Mouse (Mus musculus) brown adipose tissue, adult 24 weeks (tissue): ENCODE results near the gene Eif5b. TPM values are rescaled to one million over a fixed set of nuclear protein-coding genes. Genes with fewer than 3 reads are reported as not detected.
"Not testable (repeated sequence)": the region's sequence is repeated elsewhere in the genome, so short reads cannot be mapped to it uniquely, and the experiment has no call there.

Source experiments
- H3K27ac ChIP-seq: fragments of 200-500 bp; replicated peaks from 2 replicates; pipeline ENCODE4 v1.5.1; 2012; ENCODE audit warnings: low read depth, mild to moderate bottlenecking, low read length
- H3K4me1 ChIP-seq: fragments of 200-500 bp; 2 replicates; pipeline ENCODE4 v1.6.1; 2012; ENCODE audit warnings: low read length, mixed read lengths; ENCODE audit not compliant: control insufficient read depth, insufficient read depth, insufficient read length
- H3K4me3 ChIP-seq: fragments of 200-500 bp; 2 replicates; pipeline ENCODE4 v1.5.1; 2012; ENCODE audit warnings: low read depth, mild to moderate bottlenecking, low read length, moderate library complexity; ENCODE audit not compliant: insufficient read depth
- polyA plus RNA-seq: library from polyadenylated mRNA; stranded (reverse); fragments of >200 nt; gene quantifications from 2 replicates; pipeline ENCODE4 v1.2.4, GENCODE M21; 2012; ENCODE audit not compliant: missing spikeins, insufficient read depth, insufficient read length

Eif5b gene
- polyA plus RNA-seq = 27.9 and 35.8 TPM in 2 replicates

- peak within 1 kb of the TSS; percentile 96 for H3K27ac ChIP-seq
- peak within 1 kb of the TSS; percentile 96 for H3K4me3 ChIP-seq
- no peaks in the 10 kb centered on the region for H3K4me1 ChIP-seq
These were observed at the start of gene Eif5b, which contains the start of gene Txndc9 for GRCm38 (mm10) chr1:37997867-37998266. Eif5b (plus strand) TSS chr1:37998010. Txndc9 (minus strand) TSS chr1:37997893.

- Histone ChIP-seq H3K4me3 (no peak overlapping the region), H3K4me1 (no peaks in the 10 kb centered on the region), H3K27ac (no peak overlapping the region)
These were observed 48.9 kb upstream of the Eif5b start for GRCm38 (mm10) chr1:37948906-37949305.

GRCm38 (mm10) chr1:37954786-37955185 is 43.0 kb upstream of the Eif5b start:
- Histone ChIP-seq H3K4me1 (no peaks in the 10 kb centered on the region), H3K4me3 (no peak overlapping the region), H3K27ac (no peak overlapping the region)

GRCm38 (mm10) chr1:37955251-37955650 is 42.6 kb upstream of the Eif5b start:
- no peaks in the 10 kb centered on the region for H3K4me1 ChIP-seq
- H3K27ac ChIP-seq = no peak overlapping the region
- H3K4me3 ChIP-seq = no peak overlapping the region

- Histone ChIP-seq H3K4me3 (no peak overlapping the region), H3K4me1 (no peaks in the 10 kb centered on the region), H3K27ac (no peak overlapping the region)
These were observed 40.9 kb upstream of the Eif5b start for GRCm38 (mm10) chr1:37956690-37957431.

- Histone ChIP-seq H3K4me1 (no peaks in the 10 kb centered on the region), H3K4me3 (no peak within 1 kb of the TSS), H3K27ac (no peak within 1 kb of the TSS)
These were observed 40.2 kb upstream of the Eif5b start, which contains the start of gene Lyg1 for GRCm38 (mm10) chr1:37957659-37958058. Lyg1 (minus strand) TSS chr1:37957759.

GRCm38 (mm10) chr1:37958516-37958915 is 39.3 kb upstream of the Eif5b start:
- H3K4me1 ChIP-seq = no peaks in the 10 kb centered on the region
- H3K27ac ChIP-seq = no peak overlapping the region
- no peak overlapping the region for H3K4me3 ChIP-seq

GRCm38 (mm10) chr1:37959486-37959885 is 38.3 kb upstream of the Eif5b start:
- no peak overlapping the region for H3K27ac ChIP-seq
- H3K4me1 ChIP-seq = no peaks in the 10 kb centered on the region
- H3K4me3 ChIP-seq = no peak overlapping the region

GRCm38 (mm10) chr1:37965571-37965970 is 32.2 kb upstream of the Eif5b start:
- no peak overlapping the region for H3K4me3 ChIP-seq
- no peak overlapping the region for H3K27ac ChIP-seq
- no peaks in the 10 kb centered on the region for H3K4me1 ChIP-seq

- no peak overlapping the region for H3K27ac ChIP-seq
- H3K4me3 ChIP-seq = no peak overlapping the region
- H3K4me1 ChIP-seq = no peaks in the 10 kb centered on the region
These were observed 29.1 kb upstream of the Eif5b start for GRCm38 (mm10) chr1:37968746-37969145.

- no peak overlapping the region for H3K4me3 ChIP-seq
- H3K4me1 ChIP-seq = no peaks in the 10 kb centered on the region
- H3K27ac ChIP-seq = no peak overlapping the region
These were observed 26.3 kb upstream of the Eif5b start for GRCm38 (mm10) chr1:37971520-37971919.

- H3K4me1 ChIP-seq, H3K4me3 ChIP-seq, H3K27ac ChIP-seq: not testable (repeated sequence)
These were observed 21.1 kb upstream of the Eif5b start for GRCm38 (mm10) chr1:37976666-37977065.

GRCm38 (mm10) chr1:37977303-37977702 is 20.5 kb upstream of the Eif5b start:
- H3K4me3 ChIP-seq = no peak overlapping the region
- H3K4me1 ChIP-seq = 0 out of 2 replicates have a peak, but pooled peaks cover 3% of the 10 kb centered on the region

GRCm38 (mm10) chr1:37984326-37984725 is 13.5 kb upstream of the Eif5b start:
- H3K27ac ChIP-seq = no peak overlapping the region
- H3K4me3 ChIP-seq = no peak overlapping the region
- no peaks in the 10 kb centered on the region for H3K4me1 ChIP-seq

More at GRCm38 (mm10) chr1:37977303-37977702, 20.5 kb upstream of the Eif5b start:
- no peak overlapping the region for H3K27ac ChIP-seq

GRCm38 (mm10) chr1:37985764-37986323 is 12.0 kb upstream of the Eif5b start:
- Histone ChIP-seq H3K4me3 (no peak overlapping the region), H3K4me1 (no peaks in the 10 kb centered on the region), H3K27ac (no peak overlapping the region)

- no peak overlapping the region for H3K4me3 ChIP-seq
- no peak overlapping the region for H3K27ac ChIP-seq
- no peaks in the 10 kb centered on the region for H3K4me1 ChIP-seq
These were observed 10.0 kb upstream of the Eif5b start for GRCm38 (mm10) chr1:37987856-37988255.
